Mouse (Mus musculus) B cell, adult 67 days (primary cell): ENCODE measurements around the gene Rbp1. TPM values are rescaled to one million over a fixed set of nuclear protein-coding genes. Genes with fewer than 3 reads are reported as not detected.

ENCODE experiments used
- total RNA-seq, 2 experiments: library from RNA; stranded (reverse); gene quantifications; 4 replicates each; pipeline ENCODE4 v1.2.4; 2023

The Rbp1 gene
- under 1 TPM in 1 of 2 experiments, not detected in 1; 0.41 TPM for total RNA-seq

DNA sequence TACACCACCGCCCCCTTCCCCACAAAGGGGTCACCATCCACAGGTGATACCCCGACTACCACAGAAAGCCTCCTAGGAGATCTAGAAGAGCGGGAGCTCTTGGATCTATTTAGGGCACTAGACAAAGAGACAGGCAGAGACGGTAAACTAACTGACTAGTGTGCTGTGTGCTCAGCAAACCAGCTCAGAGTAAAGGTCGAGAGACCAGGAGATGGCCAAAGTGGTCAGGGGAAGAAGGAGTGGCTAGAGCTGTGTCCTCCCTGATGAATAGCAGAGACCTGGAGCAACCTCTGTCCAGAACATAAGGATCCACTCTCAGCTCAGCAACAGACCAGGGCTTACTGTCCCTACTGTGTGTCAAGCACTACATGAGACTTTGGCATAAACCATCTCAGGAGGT is at the start of gene Rbp1:
Gene Rbp1, plus strand, starts transcription at position 306 of the 400 bp plus-strand sequence.

DNA sequence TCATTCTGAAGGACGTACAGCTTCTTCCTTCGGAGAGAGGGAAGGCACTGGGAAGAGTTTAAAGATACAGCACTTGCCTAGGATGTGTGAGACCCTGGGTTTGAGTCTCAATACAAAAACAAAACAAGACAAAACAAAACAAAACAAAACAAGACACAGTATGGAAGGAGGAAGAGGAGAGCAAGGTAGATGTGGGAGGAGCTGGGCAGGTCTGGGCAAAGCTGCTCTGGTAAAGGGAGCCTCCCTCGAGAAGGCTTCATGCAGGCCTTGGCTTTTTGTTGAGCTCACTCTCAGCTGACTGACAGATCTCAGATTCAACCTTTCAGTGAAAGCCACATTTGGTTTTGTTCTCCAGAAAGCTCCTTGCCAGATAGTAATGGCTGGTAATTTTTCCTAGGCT is 63.1 kb downstream of the Rbp1 start, which contains the start of gene Rbp2:
Gene Rbp2, plus strand, starts transcription at position 301 of the 400 bp plus-strand sequence.

Other genes with a start within 250 kb of the Rbp1 start
- gene Nmnat3, start 135.5 kb upstream of the Rbp1 start, total RNA-seq: 1 to 10 TPM; 5.8 to 5.9 TPM
- gene Rbp2, start 63.2 kb downstream of the Rbp1 start, total RNA-seq: not detected
- gene Copb2, start 140.8 kb downstream of the Rbp1 start, total RNA-seq: 100 to 1,000 TPM in 1 of 2 experiments, 10 to 100 TPM in 1; 90.2 to 103 TPM
- 10 to 100 TPM; 14.4 to 16.0 TPM for gene Mrps22, start 178.7 kb downstream of the Rbp1 start, total RNA-seq